Mouse (Mus musculus) kidney, embryonic 15.5 days (tissue): ENCODE results near the gene Arl5b. TPM values are rescaled to one million over a fixed set of nuclear protein-coding genes. Genes with fewer than 3 reads are reported as not detected.

ENCODE experiments used
- ATAC-seq: fragments of 200-750 bp; cut with Nextera tagmentation; replicated peaks from 2 replicates; pipeline ENCODE4 v1.8.0; 2017; ENCODE audit warnings: moderate TSS enrichment; ENCODE audit not compliant: low FRiP score
- H3K27ac ChIP-seq: fragments of 300-500 bp; sonication (generic); 2 replicates; pipeline ENCODE4 v1.5.1; 2015; ENCODE audit warnings: mild to moderate bottlenecking, inconsistent platforms
- H3K27me3 ChIP-seq: fragments of 300-500 bp; sonication (generic); 2 replicates; pipeline ENCODE4 v1.6.1; 2015; ENCODE audit warnings: inconsistent platforms
- H3K36me3 ChIP-seq: fragments of 300-500 bp; sonication (generic); 2 replicates; pipeline ENCODE4 v1.6.1; 2015; ENCODE audit warnings: inconsistent platforms
- H3K4me1 ChIP-seq: fragments of 300-500 bp; sonication (generic); 2 replicates; pipeline ENCODE4 v1.6.1; 2015; ENCODE audit warnings: inconsistent platforms
- H3K4me2 ChIP-seq: fragments of 300-500 bp; sonication (generic); 2 replicates; pipeline ENCODE4 v1.6.1; 2015; ENCODE audit warnings: moderate library complexity, mild to moderate bottlenecking, inconsistent platforms
- H3K4me3 ChIP-seq: fragments of 300-500 bp; sonication (generic); replicated peaks from 2 replicates; pipeline ENCODE4 v1.5.1; 2015; ENCODE audit warnings: mild to moderate bottlenecking, inconsistent platforms
- H3K9ac ChIP-seq: fragments of 300-500 bp; sonication (generic); 2 replicates; pipeline ENCODE4 v1.6.1; 2015; ENCODE audit warnings: mild to moderate bottlenecking, inconsistent platforms
- H3K9me3 ChIP-seq: fragments of 300-500 bp; sonication (generic); replicated peaks from 2 replicates; pipeline ENCODE4 v1.6.1; 2016; ENCODE audit warnings: inconsistent platforms
- WGBS: fragments of 180-500 bp; shearing (Covaris S2); methylation state at CpG from one replicate; pipeline ENCODE4 v1.1.7; 2015; ENCODE audit warnings: mixed read lengths; 5-methylcytosine and 5-hydroxymethylcytosine counted together
- polyA plus RNA-seq: library from polyadenylated mRNA; unstranded; fragments of >200 nt; fragmentation: Nextera tagmentation; extraction: Ambion mirVana; gene quantifications from 2 replicates; pipeline ENCODE4 v1.2.1, GENCODE M21; 2015

The Arl5b gene
- polyA plus RNA-seq, result 30.8 and 31.5 TPM in 2 replicates

GRCm38 (mm10) chr2:15049117-15049873 lies at the start of gene Arl5b:
Gene Arl5b (plus strand): TSS chr2:15049395.
- 6% methylated on average over 20 of the region's 20 CpGs for WGBS
- H3K27ac ChIP-seq, result peak within 1 kb of the TSS; percentile 72
- peaks cover 10% of the 10 kb centered on the region for H3K4me1 ChIP-seq

GRCm38 (mm10) chr2:15007531-15007930 lies 41.7 kb upstream of the Arl5b start:
- Histone ChIP-seq H3K4me1 (no peaks in the 10 kb centered on the region), H3K27ac (no peak overlapping the region), H3K36me3 (peaks cover 10% of the 10 kb centered on the region; the same call in 1 of the 2 replicates), H3K27me3 (no peaks in the 10 kb centered on the region), H3K9me3 (peaks cover 6% of the 10 kb centered on the region; the same call in 1 of the 2 replicates), H3K4me2 (no peak overlapping the region), H3K9ac (no peak overlapping the region), H3K4me3 (no peak overlapping the region)
- no peak for ATAC-seq
- WGBS, result 73% methylated on average over 3 of the region's 3 CpGs

More at GRCm38 (mm10) chr2:15049117-15049873, at the start of gene Arl5b:
- Histone ChIP-seq H3K36me3 (no peaks in the 10 kb centered on the region), H3K27me3 (no peaks in the 10 kb centered on the region), H3K4me3 (peak within 1 kb of the TSS; percentile 69), H3K9me3 (no peaks in the 10 kb centered on the region), H3K9ac (peak within 1 kb of the TSS; percentile 63), H3K4me2 (peak within 1 kb of the TSS; percentile 63)
- peak; percentile 99 for ATAC-seq

DNA sequence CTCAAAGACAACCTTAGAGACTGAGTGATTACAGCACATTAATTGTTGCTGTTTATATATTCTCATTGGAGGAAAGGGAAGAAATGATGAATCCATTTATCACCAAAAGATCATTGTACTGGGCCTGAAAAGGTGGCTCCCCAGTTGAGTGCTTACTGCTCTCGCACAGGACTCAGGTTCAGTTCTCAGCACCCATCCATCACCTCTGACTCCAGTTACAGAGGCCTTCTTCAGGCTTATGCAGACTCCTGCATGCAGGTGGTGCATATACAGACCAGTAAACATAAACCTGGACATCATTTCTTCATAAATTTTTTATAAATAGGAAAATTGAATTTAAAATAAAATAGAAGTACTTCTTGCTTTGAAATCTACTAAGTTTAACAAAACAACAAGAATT lies 41.1 kb upstream of the Arl5b start:
- H3K4me2 ChIP-seq, result no peak overlapping the region
- no peaks in the 10 kb centered on the region for H3K27me3 ChIP-seq
- peaks cover 10% of the 10 kb centered on the region; the same call in 1 of the 2 replicates for H3K36me3 ChIP-seq
- H3K27ac ChIP-seq, result no peak overlapping the region
- H3K9ac ChIP-seq, result no peak overlapping the region
- no peak for ATAC-seq
- H3K9me3 ChIP-seq, result peaks cover 6% of the 10 kb centered on the region; the same call in 1 of the 2 replicates
- H3K4me1 ChIP-seq, result no peaks in the 10 kb centered on the region
- 89% methylated on average over 1 of the region's 1 CpGs for WGBS
- no peak overlapping the region for H3K4me3 ChIP-seq

DNA sequence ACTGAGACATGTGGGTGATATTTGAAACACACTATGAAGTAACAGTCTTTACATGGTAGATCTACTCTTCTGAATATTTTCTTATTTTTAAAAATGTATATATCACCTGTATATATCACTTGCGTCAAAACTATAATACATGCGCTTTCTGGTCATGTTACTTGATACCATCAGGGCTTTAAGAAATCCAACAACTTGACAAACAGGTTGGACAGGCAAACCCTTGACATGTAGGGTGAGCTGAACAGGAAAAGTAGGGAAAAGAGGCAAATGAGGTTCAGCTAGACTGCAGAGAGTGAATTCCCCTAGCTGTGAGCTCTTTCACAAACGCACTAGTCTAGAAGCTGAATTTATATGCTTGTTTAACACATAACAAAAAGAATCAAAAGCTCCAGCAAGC lies 22.4 kb upstream of the Arl5b start:
- no peak for ATAC-seq
- Histone ChIP-seq H3K4me1 (no peaks in the 10 kb centered on the region), H3K27ac (no peak overlapping the region), H3K36me3 (peaks cover 8% of the 10 kb centered on the region), H3K9ac (no peak overlapping the region), H3K4me3 (no peak overlapping the region), H3K4me2 (no peak overlapping the region), H3K27me3 (no peaks in the 10 kb centered on the region), H3K9me3 (no peaks in the 10 kb centered on the region)
- 84% methylated on average over 3 of the region's 3 CpGs for WGBS

- Histone ChIP-seq H3K4me1 (no peaks in the 10 kb centered on the region), H3K9ac (no peak overlapping the region), H3K9me3 (no peaks in the 10 kb centered on the region), H3K36me3 (peaks cover 9% of the 10 kb centered on the region), H3K27ac (no peak overlapping the region), H3K4me3 (no peak overlapping the region), H3K27me3 (no peaks in the 10 kb centered on the region), H3K4me2 (no peak overlapping the region)
- ATAC-seq, result no peak
- WGBS, result 89% methylated on average over 1 of the region's 1 CpGs
Observed at GRCm38 (mm10) chr2:15027816-15028215, 21.4 kb upstream of the Arl5b start.

DNA sequence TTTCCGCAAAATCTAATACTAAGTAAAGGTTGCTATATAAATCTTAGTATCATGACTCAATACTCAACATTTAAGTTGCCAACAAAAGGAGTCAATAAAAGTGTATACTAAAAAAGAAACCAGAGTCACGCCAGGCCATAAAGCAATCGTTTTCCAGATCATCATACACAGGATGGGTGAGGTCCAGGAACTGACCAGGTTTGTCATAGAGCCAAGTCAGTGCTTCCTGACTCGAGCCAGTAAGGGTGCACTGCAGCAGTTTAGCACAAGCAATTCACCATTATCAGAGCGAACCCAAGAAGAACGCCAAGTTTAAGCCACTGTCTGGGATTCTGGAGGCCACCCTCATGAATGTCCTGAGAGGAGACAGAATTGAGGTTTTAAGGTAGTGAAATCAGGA lies 10.5 kb upstream of the Arl5b start:
- Histone ChIP-seq H3K36me3 (peaks cover 10% of the 10 kb centered on the region; the same call in 1 of the 2 replicates), H3K27ac (no peak overlapping the region), H3K9ac (no peak overlapping the region), H3K9me3 (no peaks in the 10 kb centered on the region), H3K4me1 (no peaks in the 10 kb centered on the region), H3K4me3 (no peak overlapping the region), H3K27me3 (no peaks in the 10 kb centered on the region), H3K4me2 (no peak overlapping the region)
- 84% methylated on average over 6 of the region's 6 CpGs for WGBS
- no peak for ATAC-seq

DNA sequence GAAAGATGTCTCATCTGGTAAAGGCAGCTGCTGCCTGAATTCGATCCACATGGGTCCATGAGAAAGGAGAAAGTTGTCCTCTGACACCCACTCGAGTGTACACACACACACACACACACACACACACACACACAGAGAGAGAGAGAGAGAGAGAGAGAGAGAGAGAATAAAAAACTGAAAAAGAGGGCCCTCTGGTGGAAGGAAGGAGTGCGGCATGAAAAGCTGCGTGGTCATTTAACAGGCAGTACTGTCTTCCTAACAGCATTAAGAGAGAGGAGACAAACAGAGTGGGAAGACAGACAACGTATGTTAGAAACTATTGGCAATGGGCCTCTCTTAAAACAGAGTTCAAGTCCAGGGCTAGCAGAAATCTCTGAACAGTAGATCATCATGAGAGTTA lies 8.9 kb upstream of the Arl5b start:
- Histone ChIP-seq H3K36me3 (peaks cover 10% of the 10 kb centered on the region; the same call in 1 of the 2 replicates), H3K27me3 (no peaks in the 10 kb centered on the region), H3K4me1 (no peaks in the 10 kb centered on the region), H3K4me3 (no peak overlapping the region), H3K9ac (no peak overlapping the region), H3K27ac (no peak overlapping the region), H3K4me2 (no peak overlapping the region), H3K9me3 (no peaks in the 10 kb centered on the region)
- WGBS, result 66% methylated on average over 5 of the region's 5 CpGs
- ATAC-seq, result no peak

DNA sequence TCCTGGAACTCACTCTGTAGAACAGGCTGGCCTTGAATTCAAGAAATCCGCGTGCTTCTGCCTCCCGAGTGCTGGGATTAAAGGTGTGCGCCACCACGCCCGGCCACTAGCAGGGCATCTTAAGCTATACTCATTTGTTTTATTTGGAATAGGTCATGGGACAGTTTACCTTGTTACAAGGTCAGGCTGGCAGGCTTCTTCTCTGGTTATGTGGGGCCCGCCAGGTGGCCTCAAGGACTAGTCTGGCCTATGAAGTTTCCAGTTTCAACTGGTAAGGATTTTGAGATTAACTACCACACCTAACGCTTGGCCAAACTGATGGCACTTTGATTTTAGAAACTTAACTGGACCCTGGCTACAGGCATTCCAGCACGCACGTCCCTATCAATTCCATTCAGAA lies 5.3 kb downstream of the Arl5b start:
- WGBS, result 18% methylated on average over 10 of the region's 10 CpGs
- H3K27me3 ChIP-seq, result no peaks in the 10 kb centered on the region
- ATAC-seq, result peak; percentile 55
- no peaks in the 10 kb centered on the region for H3K36me3 ChIP-seq
- peak overlapping the region; percentile 94 for H3K27ac ChIP-seq
- no peaks in the 10 kb centered on the region for H3K9me3 ChIP-seq
- H3K4me2 ChIP-seq, result peak overlapping the region; percentile 65
- peak overlapping the region; percentile 54 for H3K9ac ChIP-seq
- H3K4me1 ChIP-seq, result peaks cover 25% of the 10 kb centered on the region
- peak overlapping the region; percentile 81 for H3K4me3 ChIP-seq

- Histone ChIP-seq H3K9me3 (no peaks in the 10 kb centered on the region), H3K4me3 (peak within 1 kb of the TSS; percentile 81), H3K27me3 (no peaks in the 10 kb centered on the region), H3K4me1 (peaks cover 21% of the 10 kb centered on the region), H3K27ac (peak within 1 kb of the TSS; percentile 94), H3K9ac (peak within 1 kb of the TSS; percentile 87), H3K36me3 (no peaks in the 10 kb centered on the region), H3K4me2 (peak within 1 kb of the TSS; percentile 65)
- peak; percentile 99 for ATAC-seq
- under 1% methylated on average over 62 of the region's 75 CpGs for WGBS
Observed at GRCm38 (mm10) chr2:15054945-15055637, 5.9 kb downstream of the Arl5b start, which contains the start of gene Nsun6. Gene Nsun6 (minus strand): TSS chr2:15055069.

DNA sequence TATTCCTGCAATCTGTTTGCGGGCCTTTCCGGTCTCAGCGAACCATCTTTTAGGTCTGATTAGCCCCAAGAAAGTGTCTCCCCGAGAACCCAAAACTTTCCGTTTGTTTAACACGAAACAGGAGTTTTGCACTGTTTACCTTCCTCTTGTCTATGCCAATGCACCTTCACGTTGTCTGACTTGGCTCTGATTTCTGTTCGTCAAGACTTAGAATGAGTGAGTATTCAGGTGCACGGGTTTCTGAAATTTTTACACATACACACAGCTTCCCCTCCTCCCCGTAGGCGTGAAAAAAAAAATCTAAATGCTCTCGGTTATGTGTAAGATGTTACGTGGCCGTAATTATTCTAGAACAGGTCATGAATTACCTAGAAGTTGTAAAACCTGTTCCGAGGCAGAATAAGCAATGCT lies 6.6 kb downstream of the Arl5b start:
- Histone ChIP-seq H3K36me3 (0 out of 2 replicates have a peak, but pooled peaks cover 3% of the 10 kb centered on the region), H3K9ac (peak overlapping the region; percentile 87), H3K27me3 (no peaks in the 10 kb centered on the region), H3K27ac (peak overlapping the region; percentile 94), H3K4me3 (peak overlapping the region; percentile 81), H3K9me3 (no peaks in the 10 kb centered on the region), H3K4me2 (peak overlapping the region; percentile 65), H3K4me1 (peaks cover 21% of the 10 kb centered on the region)
- ATAC-seq, result no peak
- WGBS, result under 1% methylated on average over 15 of the region's 15 CpGs

DNA sequence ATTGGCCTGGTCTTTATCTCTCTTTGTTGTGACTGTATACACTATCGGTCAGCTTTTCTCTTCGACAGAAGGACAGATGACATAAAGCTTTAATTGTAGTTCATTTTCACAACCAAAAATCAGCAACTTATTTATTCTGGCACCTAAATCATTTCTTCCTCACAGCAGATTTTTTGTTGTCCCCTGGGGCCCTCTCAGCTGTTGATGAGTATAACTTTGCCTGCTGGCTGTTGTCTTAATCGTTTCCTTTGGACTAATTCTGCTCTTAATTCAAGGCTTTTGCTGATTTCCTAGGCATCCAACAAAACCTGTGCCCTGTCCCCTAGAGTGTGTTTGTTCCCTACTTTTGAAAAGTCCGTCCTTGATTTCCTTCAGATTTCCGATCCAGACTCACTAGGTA lies 9.0 kb downstream of the Arl5b start:
- Histone ChIP-seq H3K9me3 (no peaks in the 10 kb centered on the region), H3K27ac (no peak overlapping the region), H3K4me1 (peaks cover 21% of the 10 kb centered on the region), H3K27me3 (no peaks in the 10 kb centered on the region), H3K4me2 (no peak overlapping the region), H3K4me3 (no peak overlapping the region), H3K36me3 (0 out of 2 replicates have a peak, but pooled peaks cover 4% of the 10 kb centered on the region), H3K9ac (no peak overlapping the region)
- 82% methylated on average over 5 of the region's 5 CpGs for WGBS
- no peak for ATAC-seq

- H3K4me1 ChIP-seq, result peaks cover 24% of the 10 kb centered on the region
- WGBS, result 78% methylated on average over 3 of the region's 3 CpGs
- ATAC-seq, result no peak
- H3K4me2 ChIP-seq, result no peak overlapping the region
- H3K4me3 ChIP-seq, result no peak overlapping the region
- no peak overlapping the region for H3K27ac ChIP-seq
- H3K9me3 ChIP-seq, result no peaks in the 10 kb centered on the region
- no peak overlapping the region for H3K9ac ChIP-seq
- 0 out of 2 replicates have a peak, but pooled peaks cover 7% of the 10 kb centered on the region for H3K36me3 ChIP-seq
- no peaks in the 10 kb centered on the region for H3K27me3 ChIP-seq
Observed at GRCm38 (mm10) chr2:15060856-15061255, 11.7 kb downstream of the Arl5b start.
